Mouse (Mus musculus) liver, postnatal 0 days (tissue): ENCODE data around the gene Grid1.

Experiments used
- CTCF ChIP-seq: sonication (generic); IDR thresholded peaks from 2 replicates; pipeline ENCODE4 v1.5.1; 2016; ENCODE audit warnings: antibody characterized with exemption, low read depth
- EP300 ChIP-seq: IDR thresholded peaks from 2 replicates; pipeline ENCODE4 v1.6.1; 2016; ENCODE audit warnings: antibody characterized with exemption, low read depth, mild to moderate bottlenecking

GRCm38 (mm10) chr14:34771601-34772000 is 48.3 kb upstream of the Grid1 start:
- TF ChIP-seq EP300 (no peak), CTCF (no peak)
